Mouse (Mus musculus) liver, embryonic 12.5 days (tissue): Measurements from ENCODE around the gene Tuba1b. TPM values are rescaled to one million over a fixed set of nuclear protein-coding genes. Genes with fewer than 3 reads are reported as not detected.
"Not testable (repeated sequence)": the region's sequence is repeated elsewhere in the genome, so short reads cannot be mapped to it uniquely, and the experiment has no call there.

Experiments
- ATAC-seq: fragments of 200-750 bp; cut with Nextera tagmentation; 2 replicates; pipeline ENCODE4 v1.8.0; 2017; ENCODE audit warnings: moderate number of reproducible peaks, mild to moderate bottlenecking, moderate library complexity
- H3K27ac ChIP-seq: fragments of 300-500 bp; sonication (generic); 2 replicates; pipeline ENCODE4 v1.5.1; 2016; ENCODE audit warnings: mild to moderate bottlenecking
- H3K27me3 ChIP-seq: fragments of 300-500 bp; sonication (generic); replicated peaks from 2 replicates; pipeline ENCODE4 v1.6.1; 2016; ENCODE audit warnings: mild to moderate bottlenecking, moderate library complexity
- H3K36me3 ChIP-seq: fragments of 300-500 bp; sonication (generic); 2 replicates; pipeline ENCODE4 v1.6.1; 2016; ENCODE audit warnings: mild to moderate bottlenecking, moderate library complexity
- H3K4me1 ChIP-seq: fragments of 300-500 bp; sonication (generic); 2 replicates; pipeline ENCODE4 v1.6.1; 2016
- H3K4me2 ChIP-seq: fragments of 300-500 bp; sonication (generic); 2 replicates; pipeline ENCODE4 v1.6.1; 2016; ENCODE audit warnings: mild to moderate bottlenecking, moderate library complexity
- H3K4me3 ChIP-seq: fragments of 300-500 bp; sonication (generic); 2 replicates; pipeline ENCODE4 v1.5.1; 2016; ENCODE audit warnings: mild to moderate bottlenecking, moderate library complexity
- H3K9ac ChIP-seq: fragments of 300-500 bp; sonication (generic); 2 replicates; pipeline ENCODE4 v1.6.1; 2016; ENCODE audit warnings: mild to moderate bottlenecking, moderate library complexity
- H3K9me3 ChIP-seq: fragments of 300-500 bp; sonication (generic); replicated peaks from 2 replicates; pipeline ENCODE4 v1.6.1; 2016; ENCODE audit warnings: mild to moderate bottlenecking, moderate library complexity
- WGBS: fragments of 180-500 bp; shearing (Covaris S2); methylation state at CpG from one replicate; pipeline ENCODE4 v1.1.7; 2016; ENCODE audit not compliant: insufficient replicate concordance; 5-methylcytosine and 5-hydroxymethylcytosine counted together
- polyA plus RNA-seq: library from polyadenylated mRNA; unstranded; fragments of >200 nt; fragmentation: Nextera tagmentation; extraction: Ambion mirVana; gene quantifications from 2 replicates; pipeline ENCODE4 v1.2.1, GENCODE M21; 2016

The Tuba1b gene
- polyA plus RNA-seq = 1,333 and 1,388 TPM in 2 replicates

GRCm38 (mm10) chr15:98934217-98934839 is at the start of gene Tuba1b:
Gene Tuba1b (minus strand): TSS chr15:98934565.
- peak; percentile 94 for ATAC-seq
- Histone ChIP-seq H3K9ac (peak within 1 kb of the TSS; percentile 89), H3K27me3 (no peaks in the 10 kb centered on the region), H3K27ac (peak within 1 kb of the TSS; percentile 96), H3K9me3 (no peaks in the 10 kb centered on the region), H3K4me2 (peak within 1 kb of the TSS; percentile 92), H3K36me3 (peaks cover 25% of the 10 kb centered on the region), H3K4me1 (peaks cover 39% of the 10 kb centered on the region), H3K4me3 (peak within 1 kb of the TSS; percentile 76)
- WGBS = under 1% methylated on average over 56 of the region's 58 CpGs

DNA sequence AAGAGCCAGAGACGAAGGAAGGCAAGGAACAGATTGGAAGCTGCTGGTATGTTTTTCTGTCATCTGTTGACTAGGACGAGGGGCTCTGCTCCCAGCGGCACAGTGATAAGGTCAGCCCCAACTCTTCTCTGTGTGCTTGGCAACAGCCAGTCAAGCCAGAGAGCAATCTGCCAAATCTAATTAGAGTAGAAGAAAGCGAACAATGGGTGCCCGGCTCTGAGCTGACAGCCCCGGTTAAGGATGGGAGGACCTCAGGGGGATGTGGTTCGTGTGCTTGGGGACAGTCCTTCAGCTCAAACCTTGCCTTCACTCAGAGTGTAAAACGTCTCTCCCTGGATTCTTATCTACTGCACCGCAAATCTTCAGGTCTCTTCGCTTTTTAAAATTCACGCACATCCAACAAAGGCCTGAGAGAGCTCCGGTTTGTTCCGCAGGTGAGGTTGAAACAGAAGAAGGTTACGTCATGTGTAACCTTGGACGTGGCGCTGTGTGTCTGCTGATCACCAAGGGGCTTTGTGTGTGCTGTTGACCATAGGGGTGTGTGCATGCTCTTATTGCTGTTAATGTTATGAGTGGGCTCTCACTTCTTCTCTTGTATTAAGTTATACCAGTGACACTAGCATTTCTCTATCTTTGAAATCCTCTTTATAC is 49.2 kb upstream of the Tuba1b start:
- no peak for ATAC-seq
- no peak overlapping the region for H3K27ac ChIP-seq
- H3K4me2 ChIP-seq = 0 out of 2 replicates have a peak overlapping the region, but pooled peaks have one; percentile 6
- WGBS = 47% methylated on average over 16 of the region's 16 CpGs
- 0 out of 2 replicates have a peak, but pooled peaks cover 4% of the 10 kb centered on the region for H3K27me3 ChIP-seq
- H3K4me1 ChIP-seq = peaks cover 29% of the 10 kb centered on the region
- no peak overlapping the region for H3K4me3 ChIP-seq
- no peak overlapping the region for H3K9ac ChIP-seq
- no peaks in the 10 kb centered on the region for H3K36me3 ChIP-seq
- H3K9me3 ChIP-seq = no peaks in the 10 kb centered on the region

GRCm38 (mm10) chr15:98982100-98982499 is 47.7 kb upstream of the Tuba1b start:
- peaks cover 29% of the 10 kb centered on the region for H3K4me1 ChIP-seq
- no peak overlapping the region for H3K9ac ChIP-seq
- H3K27ac ChIP-seq = no peak overlapping the region
- no peaks in the 10 kb centered on the region for H3K36me3 ChIP-seq
- H3K4me2 ChIP-seq = no peak overlapping the region
- no peaks in the 10 kb centered on the region for H3K9me3 ChIP-seq
- H3K4me3 ChIP-seq = no peak overlapping the region
- WGBS = 75% methylated on average over 6 of the region's 6 CpGs
- 0 out of 2 replicates have a peak, but pooled peaks cover 4% of the 10 kb centered on the region for H3K27me3 ChIP-seq
- no peak for ATAC-seq

DNA sequence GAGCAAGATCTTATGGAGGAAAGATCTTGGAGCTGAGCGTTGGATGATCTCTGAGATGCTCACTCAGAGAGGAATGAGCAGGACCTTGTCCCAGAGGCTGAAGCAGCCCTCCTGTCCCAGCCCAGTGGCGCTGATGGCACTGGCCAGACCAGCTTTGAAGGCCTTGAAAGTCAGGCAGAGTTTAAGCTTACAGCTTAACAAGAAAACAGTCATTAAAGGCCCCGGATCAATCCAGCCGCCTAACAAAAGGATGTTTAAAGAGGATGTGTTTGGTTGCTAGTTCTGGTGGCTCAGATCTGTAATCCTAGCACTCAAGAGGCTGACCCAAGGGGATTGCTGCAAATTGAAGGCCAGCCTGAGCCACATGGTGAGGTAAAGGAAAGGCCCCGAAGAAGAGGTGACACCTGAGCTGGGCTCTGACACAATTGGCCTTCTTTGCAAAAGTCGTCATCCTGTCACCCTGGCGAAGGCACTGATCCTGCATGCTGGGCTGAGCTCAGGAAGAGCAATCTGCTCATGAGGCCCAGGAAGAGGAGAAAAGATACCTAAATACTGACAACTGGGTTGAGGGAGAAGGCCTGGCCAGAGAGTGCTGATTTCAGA is 45.7 kb upstream of the Tuba1b start:
- Histone ChIP-seq H3K27ac (no peak overlapping the region), H3K4me2 (no peak overlapping the region), H3K9me3 (no peaks in the 10 kb centered on the region), H3K36me3 (no peaks in the 10 kb centered on the region), H3K27me3 (0 out of 2 replicates have a peak, but pooled peaks cover 4% of the 10 kb centered on the region), H3K4me1 (peaks cover 20% of the 10 kb centered on the region), H3K4me3 (no peak overlapping the region), H3K9ac (no peak overlapping the region)
- 65% methylated on average over 7 of the region's 7 CpGs for WGBS
- no peak for ATAC-seq

- no peak overlapping the region for H3K27ac ChIP-seq
- H3K9me3 ChIP-seq = no peaks in the 10 kb centered on the region
- no peaks in the 10 kb centered on the region for H3K36me3 ChIP-seq
- H3K4me1 ChIP-seq = peaks cover 8% of the 10 kb centered on the region
- ATAC-seq = no peak
- H3K27me3 ChIP-seq = 0 out of 2 replicates have a peak, but pooled peaks cover 4% of the 10 kb centered on the region
- no peak overlapping the region for H3K4me3 ChIP-seq
- 64% methylated on average over 20 of the region's 20 CpGs for WGBS
- H3K9ac ChIP-seq = no peak overlapping the region
- no peak overlapping the region for H3K4me2 ChIP-seq
Observed at GRCm38 (mm10) chr15:98978409-98979172, 44.2 kb upstream of the Tuba1b start.

DNA sequence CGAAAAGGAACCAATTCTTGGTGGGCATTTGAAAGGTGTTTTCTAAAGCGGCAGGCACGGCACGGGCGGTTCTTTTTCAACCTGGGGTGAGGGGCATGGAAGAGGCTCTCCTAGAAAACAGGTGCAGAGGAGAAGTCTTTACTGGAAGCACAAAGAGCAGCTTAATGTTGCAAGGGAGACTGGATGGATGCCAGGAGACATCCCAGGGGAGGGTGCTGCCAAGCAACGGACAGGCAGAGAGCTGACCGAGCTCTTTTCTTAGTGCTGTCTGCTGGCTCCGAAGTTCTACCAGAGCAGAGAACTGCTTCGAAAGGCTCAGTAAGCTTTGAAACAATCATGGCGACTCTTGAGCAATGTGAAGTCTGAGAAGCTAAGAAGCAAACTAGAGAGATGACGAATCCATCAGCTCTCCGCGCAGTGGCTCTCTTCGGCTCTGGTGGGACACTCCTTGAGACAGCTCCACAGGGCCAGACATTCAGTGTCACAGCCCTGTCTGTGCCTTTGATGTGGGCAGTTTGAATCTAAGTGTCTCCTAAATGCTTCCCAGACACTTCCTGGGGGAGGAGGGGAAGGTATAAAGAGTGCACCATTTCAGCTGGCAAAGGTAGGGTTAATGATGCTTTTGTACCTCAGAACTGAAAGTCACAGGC is 43.5 kb upstream of the Tuba1b start:
- Histone ChIP-seq H3K9ac (no peak overlapping the region), H3K4me3 (no peak overlapping the region), H3K9me3 (no peaks in the 10 kb centered on the region), H3K27ac (no peak overlapping the region), H3K4me1 (0 out of 2 replicates have a peak, but pooled peaks cover 1% of the 10 kb centered on the region), H3K36me3 (no peaks in the 10 kb centered on the region), H3K4me2 (no peak overlapping the region), H3K27me3 (0 out of 2 replicates have a peak, but pooled peaks cover 4% of the 10 kb centered on the region)
- WGBS = 76% methylated on average over 14 of the region's 14 CpGs
- ATAC-seq = no peak

- Histone ChIP-seq H3K4me1 (peaks cover under 1% of the 10 kb centered on the region; the same call in 1 of the 2 replicates), H3K4me2 (no peak overlapping the region), H3K36me3 (no peaks in the 10 kb centered on the region), H3K4me3 (no peak overlapping the region), H3K9ac (no peak overlapping the region), H3K27me3 (0 out of 2 replicates have a peak, but pooled peaks cover 4% of the 10 kb centered on the region), H3K9me3 (no peaks in the 10 kb centered on the region), H3K27ac (no peak overlapping the region)
- ATAC-seq = no peak
- WGBS = 69% methylated on average over 21 of the region's 21 CpGs
Observed at GRCm38 (mm10) chr15:98976763-98977758, 42.7 kb upstream of the Tuba1b start.

DNA sequence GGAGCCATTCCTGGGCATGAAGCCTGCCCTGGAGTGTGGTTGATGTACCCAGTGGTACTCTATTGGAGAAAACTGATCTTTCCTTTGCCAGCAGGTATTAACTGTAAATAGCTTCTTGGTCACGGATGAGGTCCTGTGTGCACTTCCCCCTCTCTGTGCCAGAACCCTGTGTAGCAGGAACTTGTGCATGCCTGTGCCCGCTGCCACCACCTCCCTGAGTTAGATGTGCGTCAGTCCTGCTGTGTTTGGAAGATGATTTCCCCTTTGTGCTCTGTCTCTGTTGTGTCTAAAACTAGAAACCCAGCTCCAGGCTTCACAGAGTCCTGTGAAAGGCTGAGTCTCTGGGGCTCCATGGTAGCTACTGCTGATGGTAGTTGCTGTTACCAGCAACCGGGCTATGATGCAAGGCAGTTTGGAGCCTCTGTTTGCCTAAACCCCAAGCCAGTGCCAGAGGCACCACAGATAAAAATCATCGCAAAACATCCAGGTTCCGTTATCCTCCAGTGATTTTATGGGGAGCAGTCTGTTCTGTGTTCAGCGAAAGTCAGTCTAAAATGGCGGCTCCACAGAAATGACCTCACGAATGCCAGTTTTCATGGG is 38.8 kb upstream of the Tuba1b start:
- H3K9me3 ChIP-seq = no peaks in the 10 kb centered on the region
- H3K27ac ChIP-seq = no peak overlapping the region
- ATAC-seq = no peak
- H3K36me3 ChIP-seq = no peaks in the 10 kb centered on the region
- 79% methylated on average over 9 of the region's 9 CpGs for WGBS
- no peak overlapping the region for H3K9ac ChIP-seq
- peaks cover 3% of the 10 kb centered on the region; the same call in 1 of the 2 replicates for H3K27me3 ChIP-seq
- peaks cover 21% of the 10 kb centered on the region for H3K4me1 ChIP-seq
- no peak overlapping the region for H3K4me2 ChIP-seq
- no peak overlapping the region for H3K4me3 ChIP-seq

GRCm38 (mm10) chr15:98971576-98972320 is 37.4 kb upstream of the Tuba1b start:
- Histone ChIP-seq H3K27me3 (peaks cover 12% of the 10 kb centered on the region; the same call in 1 of the 2 replicates), H3K4me1 (peaks cover 21% of the 10 kb centered on the region)
- not testable (repeated sequence) for ATAC-seq, H3K36me3 ChIP-seq, H3K27ac ChIP-seq, H3K9me3 ChIP-seq, H3K9ac ChIP-seq, H3K4me3 ChIP-seq, H3K4me2 ChIP-seq
- 58% methylated on average over 15 of the region's 15 CpGs for WGBS

GRCm38 (mm10) chr15:98971111-98971510 is 36.7 kb upstream of the Tuba1b start:
- H3K9me3 ChIP-seq = no peaks in the 10 kb centered on the region
- no peak overlapping the region for H3K4me2 ChIP-seq
- H3K4me1 ChIP-seq = peaks cover 21% of the 10 kb centered on the region
- 52% methylated on average over 4 of the region's 4 CpGs for WGBS
- ATAC-seq = no peak
- H3K9ac ChIP-seq = no peak overlapping the region
- H3K36me3 ChIP-seq = no peaks in the 10 kb centered on the region
- H3K27me3 ChIP-seq = peaks cover 16% of the 10 kb centered on the region
- H3K4me3 ChIP-seq = no peak overlapping the region
- no peak overlapping the region for H3K27ac ChIP-seq
